Mouse (Mus musculus): ENCODE results near the gene Sarm1. TPM values are rescaled to one million over a fixed set of nuclear protein-coding genes. Genes with fewer than 3 reads are reported as not detected.
A peak's percentile ranks its signal among the peaks of the same experiment; 100 is the strongest.
"Not testable (repeated sequence)": the region's sequence is repeated elsewhere in the genome, so short reads cannot be mapped to it uniquely, and the experiment has no call there.

Sarm1 gene
- polyA plus RNA-seq (2015; fragmentation: Nextera tagmentation; extraction: Ambion mirVana): 0.12 and 0.19 TPM in 2 replicates

GRCm38 (mm10) chr11:78497544-78498522, at the start of gene Sarm1:
Gene Sarm1, minus strand, starts transcription at chr11:78497754.
- peak within 1 kb of the TSS; percentile 94 for H3K4me2 ChIP-seq
- H3K27me3 ChIP-seq (replicated peaks): peaks cover 94% of the 10 kb centered on the region
- H3K9me3 ChIP-seq: no peaks in the 10 kb centered on the region
- 3% methylated on average over 36 of the region's 36 CpGs for WGBS
- H3K4me3 ChIP-seq: peak within 1 kb of the TSS; percentile 58
- peak; percentile 72 for ATAC-seq (ENCODE audit: extremely low read depth, insufficient number of reproducible peaks, low FRiP score, low TSS enrichment)
- H3K36me3 ChIP-seq: no peaks in the 10 kb centered on the region
- H3K27ac ChIP-seq (replicated peaks): no peak within 1 kb of the TSS
- H3K9ac ChIP-seq: peak within 1 kb of the TSS; percentile 66
- H3K4me1 ChIP-seq: peaks cover 15% of the 10 kb centered on the region

GRCm38 (mm10) chr11:78545181-78545580, 47.6 kb upstream of the Sarm1 start:
- 68% methylated on average over 8 of the region's 8 CpGs for WGBS
- peaks cover 63% of the 10 kb centered on the region for H3K36me3 ChIP-seq

GRCm38 (mm10) chr11:78544449-78545111, 47.0 kb upstream of the Sarm1 start:
- WGBS: 89% methylated on average over 7 of the region's 7 CpGs
- H3K27me3 ChIP-seq (replicated peaks): no peaks in the 10 kb centered on the region

More at GRCm38 (mm10) chr11:78545181-78545580, 47.6 kb upstream of the Sarm1 start:
- no peak overlapping the region for H3K9ac ChIP-seq
- ATAC-seq (ENCODE audit: extremely low read depth, insufficient number of reproducible peaks, low FRiP score, low TSS enrichment): no peak; the same call in 1 of the 2 replicates
- no peak overlapping the region for H3K27ac ChIP-seq (replicated peaks)
- H3K4me1 ChIP-seq: peaks cover 19% of the 10 kb centered on the region
- no peaks in the 10 kb centered on the region for H3K9me3 ChIP-seq
- H3K4me3 ChIP-seq: no peak overlapping the region
- no peak overlapping the region for H3K4me2 ChIP-seq
- H3K27me3 ChIP-seq (replicated peaks): no peaks in the 10 kb centered on the region

GRCm38 (mm10) chr11:78540358-78540757, 42.8 kb upstream of the Sarm1 start:
- H3K9ac ChIP-seq: no peak overlapping the region
- ATAC-seq (ENCODE audit: extremely low read depth, insufficient number of reproducible peaks, low FRiP score, low TSS enrichment): no peak
- no peak overlapping the region for H3K4me2 ChIP-seq
- peaks cover 21% of the 10 kb centered on the region for H3K4me1 ChIP-seq
- no peaks in the 10 kb centered on the region for H3K9me3 ChIP-seq
- no peak overlapping the region for H3K4me3 ChIP-seq
- 84% methylated on average over 3 of the region's 3 CpGs for WGBS
- H3K36me3 ChIP-seq: peaks cover 69% of the 10 kb centered on the region
- H3K27me3 ChIP-seq (replicated peaks): no peaks in the 10 kb centered on the region
- no peak overlapping the region for H3K27ac ChIP-seq (replicated peaks)

More at GRCm38 (mm10) chr11:78544449-78545111, 47.0 kb upstream of the Sarm1 start:
- Histone ChIP-seq H3K36me3 (peaks cover 69% of the 10 kb centered on the region), H3K4me2 (no peak overlapping the region), H3K4me3 (no peak overlapping the region), H3K9ac (no peak overlapping the region), H3K9me3 (no peaks in the 10 kb centered on the region), H3K27ac (replicated peaks) (no peak overlapping the region), H3K4me1 (peaks cover 15% of the 10 kb centered on the region)
- ATAC-seq (ENCODE audit: extremely low read depth, insufficient number of reproducible peaks, low FRiP score, low TSS enrichment): no peak

- H3K9me3 ChIP-seq: no peaks in the 10 kb centered on the region
- no peak for ATAC-seq (ENCODE audit: extremely low read depth, insufficient number of reproducible peaks, low FRiP score, low TSS enrichment)
- peak overlapping the region; percentile 95 for H3K9ac ChIP-seq
- H3K36me3 ChIP-seq: peaks cover 49% of the 10 kb centered on the region
- WGBS: 2% methylated on average over 14 of the region's 14 CpGs
- H3K4me2 ChIP-seq: peak overlapping the region; percentile 94
- H3K4me1 ChIP-seq: peaks cover 34% of the 10 kb centered on the region
- H3K27me3 ChIP-seq (replicated peaks): no peaks in the 10 kb centered on the region
- H3K27ac ChIP-seq (replicated peaks): peak overlapping the region; percentile 98
- peak overlapping the region; percentile 86 for H3K4me3 ChIP-seq
Measured at GRCm38 (mm10) chr11:78536690-78537084, 39.1 kb upstream of the Sarm1 start.

GRCm38 (mm10) chr11:78536080-78536689, 38.6 kb upstream of the Sarm1 start, which contains the start of the genes Tnfaip1 and Ift20:
Gene Tnfaip1, minus strand, starts transcription at chr11:78536332.
Gene Ift20, plus strand, starts transcription at chr11:78536361.
- Histone ChIP-seq H3K27me3 (replicated peaks) (no peaks in the 10 kb centered on the region), H3K27ac (replicated peaks) (peak within 1 kb of the TSS; percentile 98), H3K4me2 (peak within 1 kb of the TSS; percentile 94), H3K36me3 (peaks cover 46% of the 10 kb centered on the region), H3K9me3 (no peaks in the 10 kb centered on the region), H3K4me3 (peak within 1 kb of the TSS; percentile 86), H3K4me1 (peaks cover 37% of the 10 kb centered on the region), H3K9ac (peak within 1 kb of the TSS; percentile 95)
- under 1% methylated on average over 52 of the region's 52 CpGs for WGBS
- ATAC-seq (ENCODE audit: extremely low read depth, insufficient number of reproducible peaks, low FRiP score, low TSS enrichment): peak; percentile 96

GRCm38 (mm10) chr11:78535376-78536079, 38.0 kb upstream of the Sarm1 start:
- H3K36me3 ChIP-seq: peaks cover 43% of the 10 kb centered on the region
- under 1% methylated on average over 23 of the region's 23 CpGs for WGBS
- peak overlapping the region; percentile 86 for H3K4me3 ChIP-seq
- H3K9me3 ChIP-seq: no peaks in the 10 kb centered on the region
- peak overlapping the region; percentile 85 for H3K4me2 ChIP-seq
- peak overlapping the region; percentile 98 for H3K27ac ChIP-seq (replicated peaks)
- no peak for ATAC-seq (ENCODE audit: extremely low read depth, insufficient number of reproducible peaks, low FRiP score, low TSS enrichment)
- H3K9ac ChIP-seq: peak overlapping the region; percentile 93
- no peaks in the 10 kb centered on the region for H3K27me3 ChIP-seq (replicated peaks)
- peaks cover 44% of the 10 kb centered on the region for H3K4me1 ChIP-seq

GRCm38 (mm10) chr11:78534516-78534915, 37.0 kb upstream of the Sarm1 start:
- peak overlapping the region; percentile 98 for H3K27ac ChIP-seq (replicated peaks)
- H3K9ac ChIP-seq: peak overlapping the region; percentile 93
- no peaks in the 10 kb centered on the region for H3K27me3 ChIP-seq (replicated peaks)
- peak overlapping the region; percentile 86 for H3K4me3 ChIP-seq
- H3K36me3 ChIP-seq: peaks cover 43% of the 10 kb centered on the region
- no peaks in the 10 kb centered on the region for H3K9me3 ChIP-seq
- 70% methylated on average over 4 of the region's 4 CpGs for WGBS
- H3K4me1 ChIP-seq: peaks cover 50% of the 10 kb centered on the region
- H3K4me2 ChIP-seq: peak overlapping the region; percentile 85
- ATAC-seq (ENCODE audit: extremely low read depth, insufficient number of reproducible peaks, low FRiP score, low TSS enrichment): no peak

- Histone ChIP-seq H3K27ac (replicated peaks) (peak overlapping the region; percentile 83), H3K4me1 (peaks cover 29% of the 10 kb centered on the region), H3K36me3 (peaks cover 61% of the 10 kb centered on the region)
- H3K27me3 ChIP-seq (replicated peaks); H3K9me3 ChIP-seq; H3K4me2 ChIP-seq; ATAC-seq (ENCODE audit: extremely low read depth, insufficient number of reproducible peaks, low FRiP score, low TSS enrichment); H3K4me3 ChIP-seq; H3K9ac ChIP-seq: not testable (repeated sequence)
- 79% methylated on average over 10 of the region's 10 CpGs for WGBS
Measured at GRCm38 (mm10) chr11:78531515-78531914, 34.0 kb upstream of the Sarm1 start.

- no peak for ATAC-seq (ENCODE audit: extremely low read depth, insufficient number of reproducible peaks, low FRiP score, low TSS enrichment)
- peaks cover 65% of the 10 kb centered on the region for H3K36me3 ChIP-seq
- no peak overlapping the region for H3K9ac ChIP-seq
- no peaks in the 10 kb centered on the region for H3K9me3 ChIP-seq
- H3K27me3 ChIP-seq (replicated peaks): no peaks in the 10 kb centered on the region
- 53% methylated on average over 6 of the region's 6 CpGs for WGBS
- peak overlapping the region; percentile 83 for H3K27ac ChIP-seq (replicated peaks)
- H3K4me2 ChIP-seq: peak overlapping the region; percentile 24
- H3K4me1 ChIP-seq: peaks cover 29% of the 10 kb centered on the region
- no peak overlapping the region for H3K4me3 ChIP-seq
Measured at GRCm38 (mm10) chr11:78531046-78531445, 33.5 kb upstream of the Sarm1 start.

All from heart, embryonic 13.5 days (tissue).